Mouse (Mus musculus) layer of hippocampus, adult 9-10 months (tissue): ENCODE results near the gene Eef1e1.
A peak's percentile ranks its signal among the peaks of the same experiment; 100 is the strongest.
"Not testable (repeated sequence)": the region's sequence is repeated elsewhere in the genome, so short reads cannot be mapped to it uniquely, and the experiment has no call there.

Experiments used
- DNase-seq: peaks from one replicate; pipeline ENCODE4 v3.0.0; 2022; ENCODE audit warnings: low spot score

The Eef1e1 gene

DNA sequence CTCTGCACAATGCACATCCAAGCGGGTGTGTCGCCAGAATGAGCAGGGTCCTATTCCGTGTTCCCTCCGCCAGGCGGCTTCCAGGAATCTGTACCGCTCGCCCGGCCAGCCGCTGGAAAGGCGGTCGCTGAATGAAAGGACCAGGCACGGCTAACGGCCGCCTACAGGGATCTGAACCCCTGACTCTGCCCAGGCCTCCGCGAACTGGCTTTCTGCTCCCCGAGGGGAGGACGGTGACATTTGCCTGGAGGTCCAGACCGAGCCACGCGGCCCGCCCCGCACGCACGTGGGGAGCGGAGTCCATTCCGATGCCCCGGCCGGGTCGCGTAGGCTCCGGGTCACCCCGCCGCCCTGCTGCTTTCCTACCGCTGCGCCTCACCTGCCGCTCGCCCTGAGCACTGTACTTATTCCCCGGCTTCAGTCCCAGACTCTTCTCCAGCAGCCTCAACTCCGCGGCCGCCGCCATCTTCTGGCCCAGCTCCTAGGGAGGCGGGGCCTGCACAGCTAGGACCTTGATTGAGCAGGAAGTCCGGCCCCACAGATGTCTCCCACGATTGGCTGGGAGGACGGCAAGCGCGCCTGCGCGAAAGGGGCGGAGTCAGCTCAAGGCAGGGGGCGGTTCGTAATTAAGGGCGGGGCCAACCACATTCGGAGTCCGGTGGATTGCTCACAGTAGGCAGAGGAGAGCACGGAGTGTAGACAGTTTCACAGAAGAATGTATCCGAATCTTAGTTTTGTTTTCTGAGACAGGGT, at the start of gene Eef1e1:
TSS of gene Eef1e1 (minus strand) at position 531 of the 753 bp plus-strand sequence.
- peak; percentile 84 for DNase-seq

DNA sequence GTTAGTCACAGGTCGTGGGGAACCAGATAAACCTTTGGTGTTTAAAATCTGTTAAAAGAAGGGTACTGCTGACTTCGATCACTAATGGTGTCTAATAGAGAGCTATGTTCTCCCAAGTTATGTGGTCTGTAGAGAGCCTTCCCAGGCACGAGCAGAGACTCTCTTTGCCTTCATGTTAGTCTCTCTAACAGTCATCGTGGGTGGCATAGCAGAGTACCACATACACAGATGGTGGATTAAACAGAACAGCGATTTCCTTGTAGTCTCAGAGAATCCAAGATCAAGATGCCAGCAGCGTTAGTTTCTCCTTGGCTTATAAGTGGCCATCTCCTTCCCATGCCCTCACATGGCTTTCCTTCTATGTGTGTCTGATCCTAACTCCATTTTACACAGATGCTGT, 32.0 kb upstream of the Eef1e1 start:
- no peak for DNase-seq

DNA sequence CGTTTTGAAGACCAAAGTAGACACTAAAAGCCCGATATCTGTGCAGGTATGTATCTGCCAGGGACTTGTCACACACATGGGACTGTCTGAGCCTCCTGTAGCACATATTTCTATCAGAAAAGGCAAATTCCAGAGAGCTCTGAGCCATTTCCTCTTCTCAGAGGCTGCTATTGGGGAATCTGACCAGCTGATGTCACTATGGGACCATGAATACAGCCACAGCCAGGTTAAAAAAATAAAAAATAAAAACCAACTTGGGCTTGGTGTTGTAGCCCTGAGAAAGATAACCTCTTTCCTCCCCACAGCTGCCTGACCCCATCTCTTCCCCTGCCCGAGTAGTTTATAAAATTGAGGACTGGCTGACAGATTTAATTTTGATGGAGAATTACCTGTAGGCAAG, 31.2 kb upstream of the Eef1e1 start:
- DNase-seq = peak; percentile 43

- no peak for DNase-seq
Observed at GRCm38 (mm10) chr13:38688761-38689160, 29.9 kb upstream of the Eef1e1 start.

GRCm38 (mm10) chr13:38672336-38672735, 13.5 kb upstream of the Eef1e1 start:
- DNase-seq = no peak

DNA sequence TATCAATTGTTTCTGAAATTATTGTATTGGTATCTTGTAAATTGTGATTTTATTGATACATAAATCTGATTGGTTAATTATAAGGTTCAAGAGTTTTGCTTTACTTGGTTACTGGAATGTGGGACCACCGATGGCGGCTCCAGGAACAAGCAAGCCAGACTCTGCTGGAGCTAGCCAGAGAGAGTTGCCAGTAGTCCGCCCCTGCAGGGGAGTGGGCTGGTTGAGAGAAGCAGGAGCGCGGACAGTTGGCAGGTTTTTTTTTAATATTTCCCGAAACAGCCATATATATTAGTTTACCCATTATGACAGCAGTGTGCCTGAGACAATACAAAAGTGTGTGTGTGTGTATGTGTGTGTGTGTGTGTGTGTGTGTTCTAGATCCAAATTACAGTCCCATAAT, 12.6 kb upstream of the Eef1e1 start:
- not testable (repeated sequence) for DNase-seq

DNA sequence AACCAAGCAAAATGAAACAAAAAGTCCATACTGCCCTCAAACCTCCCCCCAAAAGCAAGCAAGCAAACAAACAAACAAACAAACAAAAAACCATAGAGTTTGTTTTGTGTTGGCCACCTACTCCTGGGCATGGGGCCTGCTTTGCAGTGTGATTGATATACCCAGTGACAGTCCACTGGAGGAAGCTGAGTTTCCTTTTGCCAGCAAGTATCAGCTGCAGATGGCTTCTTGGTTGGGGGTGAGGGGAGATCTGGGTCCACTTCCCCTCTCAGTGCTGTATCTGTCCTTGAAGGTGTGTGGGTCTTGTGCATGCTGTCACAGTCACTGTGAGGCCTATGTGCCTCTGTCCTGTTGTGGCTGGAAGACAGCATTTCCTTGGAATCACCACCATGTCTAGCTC, 11.2 kb upstream of the Eef1e1 start:
- no peak for DNase-seq

- DNase-seq = no peak
Observed at GRCm38 (mm10) chr13:38668514-38668913, 9.7 kb upstream of the Eef1e1 start.

DNA sequence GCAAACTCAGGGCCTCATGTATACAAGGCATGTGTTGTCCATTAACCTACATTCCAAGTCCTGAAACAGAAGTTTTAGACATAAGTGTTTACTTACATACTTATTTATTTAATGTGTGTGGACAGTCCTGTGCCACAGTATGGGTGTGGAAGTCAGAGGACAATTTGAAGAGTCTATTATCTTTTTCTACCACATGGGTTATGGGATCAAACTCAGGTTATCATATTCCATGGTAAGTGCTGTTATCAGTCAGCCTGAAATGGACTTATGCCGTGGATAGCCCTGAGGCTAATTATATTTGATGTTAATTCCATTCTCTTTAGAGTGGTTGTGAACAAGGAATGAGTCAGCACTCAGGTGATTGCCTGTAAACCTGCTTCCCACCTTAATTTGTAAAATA, 5.9 kb upstream of the Eef1e1 start:
- no peak for DNase-seq

DNA sequence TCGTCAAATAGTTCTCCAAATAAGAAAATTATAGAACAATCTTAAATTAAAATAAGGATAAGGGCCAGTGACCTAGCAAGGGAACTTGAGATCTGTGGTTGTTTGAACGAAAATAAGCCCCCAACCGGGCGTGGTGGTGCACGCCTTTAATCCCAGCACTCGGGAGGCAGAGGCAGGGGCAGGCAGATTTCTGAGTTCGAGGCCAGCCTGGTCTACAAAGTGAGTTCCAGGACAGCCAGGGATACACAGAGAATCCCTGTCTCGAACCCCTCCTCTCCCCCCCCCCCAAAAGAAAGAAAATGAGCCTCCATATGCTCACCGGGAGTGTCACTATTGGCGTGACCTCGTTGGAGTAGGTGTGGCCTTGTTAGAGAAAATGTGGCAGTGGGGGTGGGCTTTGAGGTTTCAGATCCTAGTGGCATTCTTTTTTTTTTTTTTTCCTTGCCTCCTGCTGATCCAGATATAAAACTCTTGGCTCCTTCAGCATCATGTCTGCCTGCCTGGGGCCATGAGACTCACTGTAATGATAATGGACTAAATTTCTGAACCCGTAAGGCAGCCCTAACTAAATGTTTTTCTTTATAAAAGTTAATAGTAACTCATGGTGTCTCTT, 772 bp upstream of the Eef1e1 start:
- no peak for DNase-seq

- DNase-seq = no peak
Observed at GRCm38 (mm10) chr13:38657865-38658264, 993 bp downstream of the Eef1e1 start.

- no peak for DNase-seq
Observed at GRCm38 (mm10) chr13:38650292-38650691, 8.6 kb downstream of the Eef1e1 start.

GRCm38 (mm10) chr13:38649069-38649468, 9.8 kb downstream of the Eef1e1 start:
- DNase-seq = no peak

- no peak for DNase-seq
Observed at GRCm38 (mm10) chr13:38641414-38641813, 17.4 kb downstream of the Eef1e1 start.

- no peak for DNase-seq
Observed at GRCm38 (mm10) chr13:38640961-38641360, 17.9 kb downstream of the Eef1e1 start.

DNA sequence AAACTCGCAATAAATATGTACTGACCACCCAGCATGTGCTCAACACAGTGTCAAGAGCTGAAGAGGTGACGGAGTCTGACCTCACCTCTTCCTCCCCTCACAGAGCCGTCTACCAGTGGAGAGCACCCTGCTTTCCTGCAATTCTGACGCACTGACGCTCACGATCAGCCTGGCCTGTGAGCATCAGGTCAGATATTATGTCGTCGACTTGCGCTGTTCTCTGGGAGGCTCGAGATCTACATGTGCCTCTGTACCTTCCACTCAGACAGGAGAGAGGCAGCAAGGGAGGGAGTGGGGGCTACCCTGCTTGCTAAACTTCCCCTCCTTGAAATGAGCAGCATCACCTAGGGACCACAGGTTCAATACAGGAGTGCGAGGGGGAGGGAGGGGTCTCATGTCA, 20.2 kb downstream of the Eef1e1 start:
- DNase-seq = no peak

DNA sequence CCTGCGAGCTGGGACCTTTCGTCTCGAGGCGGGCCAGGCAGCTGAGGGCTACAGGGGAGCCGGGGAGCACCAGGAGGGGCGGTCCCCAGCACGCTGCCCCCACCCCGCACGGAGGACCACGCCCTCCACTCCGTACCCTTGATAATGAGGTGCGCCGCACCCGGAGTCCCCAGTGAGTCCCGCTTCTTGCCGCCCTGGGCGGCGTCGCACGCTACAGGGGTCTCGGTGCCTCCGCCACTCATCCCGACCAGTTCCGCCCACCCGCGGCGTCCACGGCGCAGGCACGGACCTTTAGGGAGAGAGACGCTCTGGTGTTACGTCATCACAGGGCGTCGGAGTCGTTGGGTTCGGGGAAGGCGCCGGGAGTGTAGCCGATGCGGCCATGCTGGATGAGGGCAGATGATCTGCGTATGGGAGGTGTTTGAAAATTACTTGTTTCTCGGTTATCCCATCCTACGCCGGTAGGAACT, 24.0 kb downstream of the Eef1e1 start, which contains the start of gene Bloc1s5:
TSS of gene Bloc1s5 (minus strand) at position 310 of the 470 bp plus-strand sequence.
- DNase-seq = peak; percentile 89

GRCm38 (mm10) chr13:38634256-38634799, 24.5 kb downstream of the Eef1e1 start:
- peak; percentile 72 for DNase-seq

DNA sequence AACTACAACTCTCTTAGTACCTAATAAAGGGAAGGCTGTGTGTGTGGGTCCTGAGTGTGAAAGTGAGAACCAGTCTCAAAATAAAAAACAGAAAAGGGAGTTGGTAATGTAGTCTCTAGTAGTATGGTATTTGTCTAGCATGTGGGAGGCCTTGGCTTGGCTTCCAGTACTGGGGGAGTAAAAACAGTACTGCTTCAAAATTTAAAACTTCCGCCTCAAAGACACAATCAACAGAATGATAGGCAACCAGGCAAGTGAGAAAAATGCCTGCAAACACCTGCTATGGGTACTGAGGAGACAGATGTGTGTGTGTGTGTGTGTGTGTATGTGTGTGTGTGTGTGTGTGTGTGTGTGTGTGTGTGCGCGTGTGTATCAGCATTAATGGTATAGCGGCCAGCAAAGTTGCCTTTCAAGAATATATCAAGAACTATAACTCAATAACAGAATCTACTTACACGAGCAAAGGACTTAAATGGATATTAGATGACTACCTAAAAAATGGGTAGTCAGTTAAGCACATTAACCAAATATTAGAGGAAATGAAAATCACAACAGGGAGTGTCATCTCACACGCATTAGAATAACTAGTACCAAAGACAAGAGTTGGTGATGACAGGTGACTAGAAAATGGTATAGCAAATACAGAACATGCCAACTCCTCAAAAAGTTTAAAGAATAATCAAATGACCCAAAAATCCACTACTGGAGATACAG, 25.4 kb downstream of the Eef1e1 start:
- DNase-seq = no peak

DNA sequence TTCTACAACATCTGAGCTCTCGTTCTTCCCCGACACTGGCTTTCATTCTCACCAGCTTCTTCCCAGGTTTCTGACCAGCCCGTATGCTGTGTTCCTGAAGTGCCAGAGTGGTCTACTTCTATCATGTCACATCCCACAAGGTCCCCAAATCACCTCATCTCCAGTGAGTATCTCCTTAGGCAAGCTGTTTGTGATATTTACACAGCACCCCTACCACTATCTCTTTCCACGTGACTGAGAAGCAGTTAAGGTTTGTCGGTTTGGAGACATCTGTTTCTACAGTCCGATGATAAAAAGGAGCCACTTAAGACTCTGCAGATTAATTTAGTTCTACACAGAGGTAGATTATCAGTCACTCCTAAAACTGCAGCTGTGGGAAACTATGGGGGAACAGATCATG, 26.3 kb downstream of the Eef1e1 start:
- DNase-seq = no peak

- no peak for DNase-seq
Observed at GRCm38 (mm10) chr13:38626229-38626525, 32.7 kb downstream of the Eef1e1 start.

- DNase-seq = no peak
Observed at GRCm38 (mm10) chr13:38625492-38626228, 33.2 kb downstream of the Eef1e1 start.
